Mouse (Mus musculus) midbrain, embryonic 10.5 days (tissue): Measurements from ENCODE around the gene Mrgprh. TPM values are rescaled to one million over a fixed set of nuclear protein-coding genes. Genes with fewer than 3 reads are reported as not detected.

Experiments
- DNase-seq: peaks from one replicate; pipeline ENCODE4 v3.0.0-alpha.2; 2017; ENCODE audit warnings: low spot score
- H3K27ac ChIP-seq: fragments of 300-500 bp; sonication (generic); replicated peaks from 2 replicates; pipeline ENCODE4 v1.5.1; 2016; ENCODE audit warnings: mild to moderate bottlenecking
- H3K27me3 ChIP-seq: fragments of 300-500 bp; sonication (generic); 2 replicates; pipeline ENCODE4 v1.6.1; 2016; ENCODE audit warnings: low read depth, mild to moderate bottlenecking; ENCODE audit not compliant: poor library complexity, severe bottlenecking
- H3K36me3 ChIP-seq: fragments of 300-500 bp; sonication (generic); 2 replicates; pipeline ENCODE4 v1.6.1; 2016; ENCODE audit warnings: mild to moderate bottlenecking, moderate library complexity
- H3K4me1 ChIP-seq: fragments of 300-500 bp; sonication (generic); 2 replicates; pipeline ENCODE4 v1.6.1; 2016
- H3K4me3 ChIP-seq: fragments of 300-500 bp; sonication (generic); 2 replicates; pipeline ENCODE4 v1.5.1; 2016; ENCODE audit warnings: mild to moderate bottlenecking, moderate library complexity
- H3K9me3 ChIP-seq: fragments of 300-500 bp; sonication (generic); replicated peaks from 2 replicates; pipeline ENCODE4 v1.6.1; 2016; ENCODE audit warnings: mild to moderate bottlenecking
- WGBS: fragments of 180-500 bp; shearing (Covaris S2); methylation state at CpG from one replicate; pipeline ENCODE4 v1.1.7; 2016; 5-methylcytosine and 5-hydroxymethylcytosine counted together
- polyA plus RNA-seq: library from polyadenylated mRNA; unstranded; fragments of >200 nt; fragmentation: Nextera tagmentation; extraction: Ambion mirVana; gene quantifications from 2 replicates; pipeline ENCODE4 v1.2.1, GENCODE M21; 2016

Gene Mrgprh
- not detected in 2 replicates for polyA plus RNA-seq

DNA sequence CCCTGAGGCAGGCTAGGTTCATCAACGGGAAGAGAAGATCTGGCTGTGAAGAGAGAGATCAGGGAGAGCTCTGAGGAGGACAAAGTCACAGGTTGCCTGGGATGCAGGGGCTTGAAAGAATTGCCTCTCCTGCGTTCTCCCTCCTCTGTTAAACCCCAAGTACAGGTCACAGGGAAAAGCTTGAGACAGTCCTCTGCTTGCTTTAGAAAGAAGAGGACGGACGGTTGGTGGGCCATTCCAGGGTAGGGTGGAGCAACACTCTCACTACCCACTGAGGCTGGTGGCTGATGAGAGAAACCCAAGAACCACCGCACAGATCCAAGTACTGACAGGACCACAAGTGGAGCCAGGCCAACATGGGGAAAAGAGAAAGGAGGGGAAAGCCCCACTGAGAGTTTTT lies at the start of gene Mrgprh:
TSS of gene Mrgprh (plus strand) at position 301 of the 400 bp plus-strand sequence.
- Histone ChIP-seq H3K4me1 (peaks cover 4% of the 10 kb centered on the region; the same call in 1 of the 2 replicates), H3K27ac (no peak within 1 kb of the TSS), H3K36me3 (no peaks in the 10 kb centered on the region), H3K4me3 (no peak within 1 kb of the TSS), H3K27me3 (peaks cover 10% of the 10 kb centered on the region), H3K9me3 (no peaks in the 10 kb centered on the region)
- 82% methylated on average over 5 of the region's 5 CpGs for WGBS
- no peak for DNase-seq

DNA sequence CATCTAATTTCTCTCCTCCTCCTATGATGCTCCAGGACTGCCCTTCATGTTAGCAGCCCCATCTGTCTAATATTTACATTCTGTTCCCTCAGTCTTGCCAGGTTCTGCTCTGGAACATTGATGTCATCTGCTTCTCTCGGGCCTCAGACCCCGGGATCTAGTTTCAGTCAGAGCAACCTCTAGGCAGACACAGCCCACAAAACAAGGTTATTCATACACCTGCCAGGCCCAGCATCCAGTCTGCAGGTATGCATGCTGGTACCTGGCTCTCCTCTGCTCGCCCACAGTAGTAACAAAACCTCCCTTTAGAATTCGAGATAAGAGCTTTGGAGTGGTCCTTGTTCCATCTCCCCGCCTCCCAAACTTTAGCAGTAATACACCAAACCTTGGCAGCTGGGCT lies 45.5 kb upstream of the Mrgprh start:
- peaks cover 8% of the 10 kb centered on the region; the same call in 1 of the 2 replicates for H3K9me3 ChIP-seq
- no peak overlapping the region for H3K4me3 ChIP-seq
- H3K4me1 ChIP-seq: no peaks in the 10 kb centered on the region
- no peak overlapping the region for H3K27ac ChIP-seq
- H3K27me3 ChIP-seq: no peaks in the 10 kb centered on the region
- 83% methylated on average over 5 of the region's 5 CpGs for WGBS
- DNase-seq: no peak
- H3K36me3 ChIP-seq: no peaks in the 10 kb centered on the region

DNA sequence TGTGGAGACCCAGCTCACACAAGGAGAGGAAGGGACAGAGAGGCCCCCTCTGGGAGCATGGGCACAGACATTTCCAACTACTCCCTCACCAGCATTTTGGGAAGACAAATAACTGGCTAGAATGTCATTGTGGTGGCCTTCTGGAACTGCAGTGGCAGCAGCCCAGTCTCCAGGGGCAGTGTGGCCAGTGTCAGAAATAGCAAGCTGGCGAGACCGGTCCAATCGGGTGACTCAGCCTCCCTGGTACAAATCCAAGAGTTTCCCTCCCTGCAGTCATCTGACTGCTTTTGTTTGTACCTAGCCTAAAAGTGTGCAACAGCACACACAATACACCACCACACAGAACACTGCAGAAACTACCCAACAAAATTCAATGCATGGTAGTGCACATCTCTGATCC lies 43.6 kb upstream of the Mrgprh start:
- Histone ChIP-seq H3K4me3 (no peak overlapping the region), H3K27me3 (no peaks in the 10 kb centered on the region), H3K36me3 (no peaks in the 10 kb centered on the region), H3K27ac (no peak overlapping the region), H3K9me3 (0 out of 2 replicates have a peak, but pooled peaks cover 5% of the 10 kb centered on the region), H3K4me1 (no peaks in the 10 kb centered on the region)
- DNase-seq: no peak
- WGBS: 96% methylated on average over 3 of the region's 3 CpGs

DNA sequence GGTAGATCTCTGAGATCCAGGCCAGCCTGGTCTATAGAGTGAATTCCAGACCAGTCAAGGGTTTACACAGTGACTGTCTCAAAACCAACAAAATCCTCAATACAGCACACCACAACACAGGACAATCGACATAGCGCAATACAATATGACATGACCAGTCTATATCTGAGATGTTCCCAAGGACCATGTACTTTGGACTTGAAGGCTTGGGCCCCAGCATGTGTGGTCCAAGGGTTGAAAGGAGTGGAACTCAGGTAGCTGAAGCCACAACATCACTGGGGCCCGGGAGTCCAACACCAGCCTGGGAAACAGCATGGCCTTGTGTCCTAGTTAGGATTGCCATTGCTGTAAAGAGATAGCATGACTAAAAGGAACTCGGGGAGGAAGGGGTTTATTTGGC lies 43.2 kb upstream of the Mrgprh start:
- no peaks in the 10 kb centered on the region for H3K27me3 ChIP-seq
- DNase-seq: no peak
- no peak overlapping the region for H3K27ac ChIP-seq
- 0 out of 2 replicates have a peak, but pooled peaks cover 5% of the 10 kb centered on the region for H3K9me3 ChIP-seq
- H3K36me3 ChIP-seq: no peaks in the 10 kb centered on the region
- H3K4me3 ChIP-seq: no peak overlapping the region
- H3K4me1 ChIP-seq: no peaks in the 10 kb centered on the region
- WGBS: 91% methylated on average over 4 of the region's 4 CpGs

DNA sequence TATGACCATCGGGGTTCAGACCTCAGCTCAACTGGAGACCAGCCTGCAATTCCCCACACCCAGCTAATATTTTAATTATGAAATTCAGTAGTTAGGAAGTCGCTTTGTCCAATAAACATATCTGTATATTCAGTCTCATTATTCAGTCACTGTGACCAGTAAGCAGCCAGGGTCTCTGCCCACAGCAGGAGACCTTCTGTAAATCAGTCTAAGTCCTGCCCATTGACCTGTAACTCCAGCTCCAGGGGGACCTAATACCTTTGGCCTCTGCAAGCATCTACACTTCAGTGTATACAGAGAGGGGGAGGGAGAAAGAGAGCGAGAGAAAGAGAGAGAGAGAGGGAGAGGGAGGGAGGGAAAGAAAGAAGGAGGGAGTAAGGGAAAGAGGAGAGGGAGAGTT lies 41.5 kb upstream of the Mrgprh start:
- WGBS: 79% methylated on average over 3 of the region's 3 CpGs

DNA sequence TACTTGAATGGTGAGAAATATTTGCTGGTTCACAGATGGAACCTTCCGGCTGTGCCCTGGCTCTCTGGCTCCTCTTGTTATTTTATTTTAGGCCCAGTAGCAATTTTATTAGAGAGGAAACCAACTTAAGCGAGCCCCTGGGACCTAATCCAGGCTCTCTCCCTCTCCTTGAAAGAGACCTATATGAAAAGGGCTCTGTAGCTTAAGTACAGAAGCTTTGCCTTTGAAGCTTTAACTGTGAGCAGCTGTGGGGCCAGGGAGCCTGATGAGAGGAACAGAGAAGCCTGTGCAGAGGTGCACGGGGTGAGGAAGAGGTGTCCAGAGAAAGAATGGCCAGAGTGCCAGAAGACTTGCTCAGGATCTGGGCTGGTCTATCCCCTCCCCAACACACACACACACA lies 41.0 kb upstream of the Mrgprh start:
- DNase-seq: no peak
- Histone ChIP-seq H3K4me3 (no peak overlapping the region), H3K27ac (no peak overlapping the region), H3K4me1 (no peaks in the 10 kb centered on the region), H3K27me3 (no peaks in the 10 kb centered on the region), H3K36me3 (no peaks in the 10 kb centered on the region), H3K9me3 (no peaks in the 10 kb centered on the region)
- WGBS: 62% methylated on average over 3 of the region's 3 CpGs

More for the DNA sequence above, 41.5 kb upstream of the Mrgprh start:
- Histone ChIP-seq H3K36me3 (no peaks in the 10 kb centered on the region), H3K4me3 (no peak overlapping the region), H3K27ac (no peak overlapping the region), H3K9me3 (no peaks in the 10 kb centered on the region), H3K4me1 (no peaks in the 10 kb centered on the region), H3K27me3 (no peaks in the 10 kb centered on the region)
- no peak for DNase-seq

DNA sequence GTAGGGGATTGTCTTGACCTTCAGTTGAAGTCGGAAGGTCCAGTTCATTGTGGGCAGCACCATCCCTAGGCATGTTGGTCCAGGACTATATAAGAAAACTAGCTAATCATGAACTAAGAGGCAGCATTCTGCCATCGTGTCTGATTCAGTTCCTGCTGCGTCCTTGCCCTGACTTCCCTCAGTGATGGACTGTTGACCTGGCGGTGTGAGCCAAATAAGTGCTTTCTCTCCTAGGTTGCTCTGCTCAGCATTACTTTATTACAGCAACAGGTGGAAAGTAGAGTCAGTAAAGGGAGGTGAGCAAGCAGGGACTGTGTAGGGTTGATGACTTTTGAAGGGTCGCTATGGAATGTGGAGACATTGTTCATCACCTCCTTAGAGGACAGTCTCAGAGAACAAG lies 40.1 kb upstream of the Mrgprh start:
- DNase-seq: no peak
- Histone ChIP-seq H3K36me3 (no peaks in the 10 kb centered on the region), H3K27me3 (no peaks in the 10 kb centered on the region), H3K27ac (no peak overlapping the region), H3K9me3 (no peaks in the 10 kb centered on the region), H3K4me1 (no peaks in the 10 kb centered on the region), H3K4me3 (no peak overlapping the region)
- 89% methylated on average over 5 of the region's 5 CpGs for WGBS

DNA sequence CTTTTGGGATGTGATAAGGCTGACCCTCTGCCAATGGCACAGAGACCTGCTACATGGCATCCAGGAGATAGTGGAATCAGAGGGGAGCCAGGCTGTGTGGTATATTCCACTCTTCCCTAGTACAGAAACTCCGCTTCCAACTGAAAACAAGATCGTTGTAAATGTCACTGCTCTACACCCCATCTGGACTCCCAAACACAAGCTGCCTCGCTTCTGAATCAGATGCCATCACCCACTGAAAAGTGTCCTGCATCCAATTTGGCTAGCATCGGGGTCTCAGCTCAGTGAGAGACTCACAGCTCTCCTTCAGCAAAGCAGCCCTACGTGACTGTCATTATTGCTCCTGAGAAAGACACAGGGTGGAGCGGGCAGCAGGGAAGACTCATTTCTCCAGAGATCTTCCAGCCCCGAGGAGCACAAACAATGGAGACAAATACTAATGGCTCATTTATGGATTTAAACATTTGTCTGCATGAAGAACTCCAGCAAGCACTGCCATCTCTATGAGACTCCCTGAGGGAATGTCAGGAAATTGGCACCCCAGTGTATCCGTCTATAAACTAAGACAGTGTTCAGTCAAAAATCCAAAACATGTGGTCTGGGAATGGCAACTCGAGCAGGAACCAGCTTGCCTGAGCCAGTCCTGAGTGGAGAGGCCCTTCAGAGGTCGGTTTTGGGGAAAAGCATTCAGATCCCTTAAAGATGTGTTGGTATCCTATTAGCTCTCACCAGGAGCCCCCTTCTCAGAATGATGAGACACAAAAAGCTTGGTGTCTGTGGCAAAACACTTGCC lies 36.2 kb upstream of the Mrgprh start:
- Histone ChIP-seq H3K4me1 (no peaks in the 10 kb centered on the region), H3K9me3 (no peaks in the 10 kb centered on the region), H3K27me3 (no peaks in the 10 kb centered on the region), H3K4me3 (no peak overlapping the region), H3K36me3 (no peaks in the 10 kb centered on the region), H3K27ac (no peak overlapping the region)
- WGBS: 74% methylated on average over 10 of the region's 10 CpGs
- no peak for DNase-seq

DNA sequence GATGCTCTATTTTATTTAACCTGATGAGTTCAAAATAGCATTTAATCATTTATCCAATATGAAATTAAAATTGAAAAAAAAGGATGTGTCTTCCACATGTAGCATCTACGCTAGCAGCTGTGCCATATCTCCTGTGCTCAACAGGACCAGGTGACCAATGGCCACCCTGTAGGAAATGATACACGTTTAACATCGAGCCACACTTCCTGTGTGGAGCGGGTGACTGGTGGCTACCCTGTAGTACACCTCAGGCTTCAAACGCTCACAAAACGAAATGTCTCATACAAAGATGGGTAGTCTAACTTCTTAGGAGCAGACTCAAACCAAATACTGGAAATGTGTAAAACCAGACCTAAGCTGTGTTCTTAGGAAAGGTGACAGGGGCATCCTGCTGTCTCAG lies 32.0 kb upstream of the Mrgprh start:
- Histone ChIP-seq H3K27me3 (no peaks in the 10 kb centered on the region), H3K4me1 (no peaks in the 10 kb centered on the region), H3K9me3 (no peaks in the 10 kb centered on the region), H3K36me3 (no peaks in the 10 kb centered on the region), H3K4me3 (no peak overlapping the region), H3K27ac (no peak overlapping the region)
- no peak for DNase-seq
- WGBS: 87% methylated on average over 6 of the region's 6 CpGs

DNA sequence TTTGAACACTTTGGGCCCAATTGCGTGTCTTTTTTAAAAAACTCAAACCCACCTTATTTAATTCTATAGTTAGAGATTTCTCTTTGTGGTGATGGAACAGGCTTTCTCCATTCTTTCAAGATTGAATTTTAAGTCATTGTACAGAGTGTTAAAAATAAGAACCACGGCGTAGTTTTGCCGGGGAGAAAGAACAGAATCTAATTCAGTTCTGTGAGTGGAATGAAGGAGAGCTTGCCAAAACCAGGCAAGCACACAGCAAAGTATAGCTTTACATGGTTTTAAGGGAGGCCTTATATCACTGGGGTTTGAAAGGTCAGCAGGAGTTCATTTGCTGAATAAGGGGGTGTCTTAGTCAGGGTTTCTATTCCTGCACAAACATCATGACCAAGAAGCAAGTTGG lies 31.3 kb upstream of the Mrgprh start:
- DNase-seq: no peak
- 92% methylated on average over 4 of the region's 4 CpGs for WGBS
- Histone ChIP-seq H3K36me3 (no peaks in the 10 kb centered on the region), H3K4me1 (no peaks in the 10 kb centered on the region), H3K27ac (no peak overlapping the region), H3K9me3 (no peaks in the 10 kb centered on the region), H3K27me3 (no peaks in the 10 kb centered on the region), H3K4me3 (no peak overlapping the region)

DNA sequence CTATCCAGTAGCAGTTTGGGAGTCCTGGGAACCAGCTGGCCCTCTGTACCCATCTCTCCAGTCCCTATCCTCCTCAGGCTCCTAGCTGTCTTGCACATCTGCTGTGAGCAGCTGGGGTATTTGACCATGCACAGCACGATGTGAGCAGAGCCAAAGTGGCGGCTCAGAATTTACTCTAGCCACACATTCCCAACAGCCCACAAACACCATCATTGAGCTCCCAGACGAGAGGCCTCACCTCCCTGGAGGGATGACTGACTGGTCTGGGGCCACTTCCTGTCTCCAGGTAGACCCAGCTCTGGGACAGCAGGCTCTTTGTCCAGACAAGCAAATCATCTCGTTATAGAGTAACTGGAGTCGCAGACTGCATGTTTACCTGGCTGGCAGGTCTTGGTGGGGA lies 30.0 kb upstream of the Mrgprh start:
- no peak overlapping the region for H3K27ac ChIP-seq
- WGBS: 65% methylated on average over 5 of the region's 5 CpGs
- DNase-seq: no peak

DNA sequence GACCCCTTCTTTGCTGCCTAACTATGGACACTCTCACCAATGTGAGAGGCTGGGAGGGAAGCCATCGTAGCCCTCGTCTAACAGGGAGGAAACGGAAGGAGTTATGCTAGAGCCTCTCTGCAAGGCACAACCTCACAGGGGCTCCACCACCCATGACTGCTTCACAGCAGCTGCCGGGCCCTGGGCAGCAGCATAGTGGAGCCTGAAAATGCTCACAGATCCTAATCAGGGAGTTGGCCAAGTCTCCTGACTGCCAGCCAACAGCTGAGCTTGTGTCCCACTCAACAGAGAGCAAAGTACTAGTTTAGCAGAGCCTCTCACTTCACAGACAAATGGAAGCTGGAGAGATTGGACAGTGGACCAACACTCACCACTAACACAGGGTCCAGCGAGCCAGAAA lies 29.4 kb upstream of the Mrgprh start:
- Histone ChIP-seq H3K27ac (no peak overlapping the region), H3K4me1 (no peaks in the 10 kb centered on the region), H3K4me3 (no peak overlapping the region), H3K27me3 (no peaks in the 10 kb centered on the region), H3K9me3 (no peaks in the 10 kb centered on the region), H3K36me3 (no peaks in the 10 kb centered on the region)
- DNase-seq: no peak
- 84% methylated on average over 5 of the region's 5 CpGs for WGBS

More for the DNA sequence above, 30.0 kb upstream of the Mrgprh start:
- no peaks in the 10 kb centered on the region for H3K9me3 ChIP-seq
- no peak overlapping the region for H3K4me3 ChIP-seq
- no peaks in the 10 kb centered on the region for H3K36me3 ChIP-seq
- H3K27me3 ChIP-seq: no peaks in the 10 kb centered on the region
- no peaks in the 10 kb centered on the region for H3K4me1 ChIP-seq

DNA sequence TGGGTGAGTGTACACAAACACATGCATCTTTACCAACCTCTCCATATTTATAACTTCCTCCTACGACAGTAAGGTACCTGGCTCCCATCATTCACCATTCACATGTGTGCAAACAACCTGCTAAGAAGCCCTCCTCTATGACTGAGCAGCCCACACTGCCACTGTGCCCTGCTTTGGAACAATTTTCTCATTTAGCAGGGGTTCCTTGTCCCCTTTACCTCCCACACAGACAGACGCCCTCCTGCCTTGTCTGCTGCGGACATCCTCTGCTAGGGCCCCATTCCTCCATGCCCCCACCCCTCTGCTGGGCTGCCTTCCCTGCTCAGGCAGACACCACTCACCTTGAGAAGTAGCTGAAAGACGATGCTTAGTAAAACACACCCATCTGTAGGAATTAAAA lies 28.1 kb upstream of the Mrgprh start:
- no peak for DNase-seq
- no peaks in the 10 kb centered on the region for H3K36me3 ChIP-seq

More for the DNA sequence above, 28.1 kb upstream of the Mrgprh start:
- no peaks in the 10 kb centered on the region for H3K4me1 ChIP-seq
- WGBS: 71% methylated on average over 4 of the region's 4 CpGs
- H3K27ac ChIP-seq: no peak overlapping the region
- no peaks in the 10 kb centered on the region for H3K27me3 ChIP-seq
- no peak overlapping the region for H3K4me3 ChIP-seq
- H3K9me3 ChIP-seq: no peaks in the 10 kb centered on the region
